Mouse (Mus musculus): ENCODE data around the gene Pcare. TPM values are rescaled to one million over a fixed set of nuclear protein-coding genes. Genes with fewer than 3 reads are reported as not detected.

Gene Pcare
- total RNA-seq, 2 experiments from 2014 or later = 0.10 to 0.18 TPM

- no peak for DNase-seq (ENCODE audit: low spot score in 2 of 2)
- Histone ChIP-seq H3K4me3 (no peak overlapping the region), H3K27ac (no peak overlapping the region)
- no peak for TF ChIP-seq CTCF (conservative IDR thresholded peaks at IDR 0.05)
Measured at GRCm38 (mm10) chr17:71712279-71712678, 40.4 kb downstream of the Pcare start.

GRCm38 (mm10) chr17:71707715-71708114, 45.0 kb downstream of the Pcare start:
- TF ChIP-seq CTCF (conservative IDR thresholded peaks at IDR 0.05) = no peak
- no peak overlapping the region for H3K4me3 ChIP-seq
- no peak for DNase-seq (ENCODE audit: low spot score in 2 of 2)
- no peak overlapping the region for H3K27ac ChIP-seq

- Histone ChIP-seq H3K27ac (no peak overlapping the region), H3K4me3 (no peak overlapping the region)
- DNase-seq (ENCODE audit: low spot score in 2 of 2) = no peak
- TF ChIP-seq CTCF (conservative IDR thresholded peaks at IDR 0.05) = no peak
Measured at GRCm38 (mm10) chr17:71705550-71706480, 46.9 kb downstream of the Pcare start.

GRCm38 (mm10) chr17:71705113-71705512, 47.6 kb downstream of the Pcare start:
- DNase-seq (ENCODE audit: low spot score in 2 of 2) = no peak
- TF ChIP-seq CTCF (conservative IDR thresholded peaks at IDR 0.05) = no peak
- Histone ChIP-seq H3K27ac (no peak overlapping the region), H3K4me3 (no peak overlapping the region)

GRCm38 (mm10) chr17:71698619-71698956, 54.1 kb downstream of the Pcare start:
- no peak overlapping the region for H3K27ac ChIP-seq
- no peak overlapping the region for H3K4me3 ChIP-seq
- no peak for DNase-seq (ENCODE audit: low spot score in 2 of 2)
- TF ChIP-seq CTCF (conservative IDR thresholded peaks at IDR 0.05) = no peak

GRCm38 (mm10) chr17:71697896-71698618, 54.6 kb downstream of the Pcare start:
- DNase-seq (ENCODE audit: low spot score in 2 of 2) = no peak
- no peak overlapping the region for H3K4me3 ChIP-seq
- TF ChIP-seq CTCF (conservative IDR thresholded peaks at IDR 0.05) = no peak
- H3K27ac ChIP-seq = no peak overlapping the region

GRCm38 (mm10) chr17:71696396-71696795, 56.3 kb downstream of the Pcare start:
- no peak overlapping the region for H3K27ac ChIP-seq
- DNase-seq (ENCODE audit: low spot score in 2 of 2) = no peak
- no peak for TF ChIP-seq CTCF (conservative IDR thresholded peaks at IDR 0.05)
- H3K4me3 ChIP-seq = no peak overlapping the region

- H3K27ac ChIP-seq = no peak overlapping the region
- no peak for TF ChIP-seq CTCF (conservative IDR thresholded peaks at IDR 0.05)
- DNase-seq (ENCODE audit: low spot score in 2 of 2) = no peak
- H3K4me3 ChIP-seq = no peak overlapping the region
Measured at GRCm38 (mm10) chr17:71695716-71696315, 56.9 kb downstream of the Pcare start.

GRCm38 (mm10) chr17:71695151-71695550, 57.5 kb downstream of the Pcare start:
- no peak for DNase-seq (ENCODE audit: low spot score in 2 of 2)
- no peak overlapping the region for H3K4me3 ChIP-seq

GRCm38 (mm10) chr17:71693780-71694179, 58.9 kb downstream of the Pcare start:
- no peak for DNase-seq (ENCODE audit: low spot score in 2 of 2)

More at GRCm38 (mm10) chr17:71695151-71695550, 57.5 kb downstream of the Pcare start:
- H3K27ac ChIP-seq = no peak overlapping the region
- TF ChIP-seq CTCF (conservative IDR thresholded peaks at IDR 0.05) = no peak

More at GRCm38 (mm10) chr17:71693780-71694179, 58.9 kb downstream of the Pcare start:
- Histone ChIP-seq H3K4me3 (no peak overlapping the region), H3K27ac (peak overlapping the region; percentile 78)
- TF ChIP-seq CTCF (conservative IDR thresholded peaks at IDR 0.05) = peak; percentile 65

Other genes with a start within 250 kb of the Pcare start
- under 1 TPM; 0.49 to 0.90 TPM for gene Ndc80, start 226.0 kb downstream of the Pcare start, total RNA-seq (2021)
- 1 to 10 TPM in 1 of 2 experiments, under 1 TPM in 1; 1.00 to 1.2 TPM for gene Spdya, start 200.8 kb downstream of the Pcare start, total RNA-seq (2021)
- gene Wdr43, start 137.0 kb downstream of the Pcare start, total RNA-seq (2021) = 10 to 100 TPM; 28.2 TPM
- 1 to 10 TPM; 1.2 to 1.3 TPM for gene Togaram2, start 79.6 kb downstream of the Pcare start, total RNA-seq (2021)
- 10 to 100 TPM; 78.2 to 87.5 TPM for gene Clip4, start 15.6 kb upstream of the Pcare start, total RNA-seq (2021)

All from layer of hippocampus, adult 2 months (tissue).